Mouse (Mus musculus): ENCODE measurements around the gene Cntnap1.
"Not testable (repeated sequence)": the region's sequence is repeated elsewhere in the genome, so short reads cannot be mapped to it uniquely, and the experiment has no call there.

Gene Cntnap1

GRCm38 (mm10) chr11:101170354-101170810 is at the start of gene Cntnap1:
Cntnap1 (plus strand) TSS chr11:101170523.
- DNase-seq (ENCODE audit: low read depth in 1 of 2, low spot score in 2 of 2): no peak

GRCm38 (mm10) chr11:101120545-101121188 is 49.7 kb upstream of the Cntnap1 start:
- DNase-seq (ENCODE audit: low read depth in 1 of 2, low spot score in 2 of 2): no peak

GRCm38 (mm10) chr11:101124494-101124893 is 45.8 kb upstream of the Cntnap1 start:
- DNase-seq (ENCODE audit: low read depth in 1 of 2, low spot score in 2 of 2): not testable (repeated sequence)

- DNase-seq (ENCODE audit: low read depth in 1 of 2, low spot score in 2 of 2): not testable (repeated sequence)
Observed at GRCm38 (mm10) chr11:101125008-101125407, 45.3 kb upstream of the Cntnap1 start.

GRCm38 (mm10) chr11:101127075-101127474 is 43.2 kb upstream of the Cntnap1 start:
- no peak for DNase-seq (ENCODE audit: low read depth in 1 of 2, low spot score in 2 of 2)

- no peak for DNase-seq (ENCODE audit: low read depth in 1 of 2, low spot score in 2 of 2)
Observed at GRCm38 (mm10) chr11:101128996-101129577, 41.2 kb upstream of the Cntnap1 start.

- no peak for DNase-seq (ENCODE audit: low read depth in 1 of 2, low spot score in 2 of 2)
Observed at GRCm38 (mm10) chr11:101130056-101130756, 40.1 kb upstream of the Cntnap1 start.

- DNase-seq (ENCODE audit: low read depth in 1 of 2, low spot score in 2 of 2): no peak
Observed at GRCm38 (mm10) chr11:101131187-101131586, 39.1 kb upstream of the Cntnap1 start.

- no peak for DNase-seq (ENCODE audit: low read depth in 1 of 2, low spot score in 2 of 2)
Observed at GRCm38 (mm10) chr11:101131701-101132100, 38.6 kb upstream of the Cntnap1 start.

- no peak for DNase-seq (ENCODE audit: low read depth in 1 of 2, low spot score in 2 of 2)
Observed at GRCm38 (mm10) chr11:101133037-101133436, 37.3 kb upstream of the Cntnap1 start.

- no peak for DNase-seq (ENCODE audit: low read depth in 1 of 2, low spot score in 2 of 2)
Observed at GRCm38 (mm10) chr11:101134217-101134865, 36.0 kb upstream of the Cntnap1 start.

- DNase-seq (ENCODE audit: low read depth in 1 of 2, low spot score in 2 of 2): no peak
Observed at GRCm38 (mm10) chr11:101137000-101137399, 33.3 kb upstream of the Cntnap1 start.

- DNase-seq (ENCODE audit: low read depth in 1 of 2, low spot score in 2 of 2): no peak
Observed at GRCm38 (mm10) chr11:101138536-101139181, 31.7 kb upstream of the Cntnap1 start.

GRCm38 (mm10) chr11:101140164-101140819 is 30.0 kb upstream of the Cntnap1 start:
- no peak for DNase-seq (ENCODE audit: low read depth in 1 of 2, low spot score in 2 of 2)

- no peak for DNase-seq (ENCODE audit: low read depth in 1 of 2, low spot score in 2 of 2)
Observed at GRCm38 (mm10) chr11:101141088-101141487, 29.2 kb upstream of the Cntnap1 start.

GRCm38 (mm10) chr11:101142215-101142967 is 27.9 kb upstream of the Cntnap1 start:
- no peak for DNase-seq (ENCODE audit: low read depth in 1 of 2, low spot score in 2 of 2)

- DNase-seq (ENCODE audit: low read depth in 1 of 2, low spot score in 2 of 2): peak; percentile 34 to 43
Observed at GRCm38 (mm10) chr11:101143338-101144225, 26.7 kb upstream of the Cntnap1 start.

GRCm38 (mm10) chr11:101146377-101146776 is 23.9 kb upstream of the Cntnap1 start:
- no peak for DNase-seq (ENCODE audit: low read depth in 1 of 2, low spot score in 2 of 2)

- DNase-seq (ENCODE audit: low read depth in 1 of 2, low spot score in 2 of 2): no peak
Observed at GRCm38 (mm10) chr11:101148751-101149150, 21.6 kb upstream of the Cntnap1 start.

Data from monocyte, adult 2 months (primary cell).